In genomic region chr13:59393231-59393938, GRCm38 (mm10) we compare ENCODE assay signal across 11 mouse cellular contexts.
A peak's percentile ranks its signal among the peaks of the same experiment; 100 is the strongest.
DNase-seq lines count a peak whose midpoint lies in the region; ATAC-seq lines count a peak whose summit lies in the region.
"Had no signal": no experiment of that assay in that cellular context is flagged by ENCODE, and none has a peak within 500 bp of the region (broad histone marks: within the 10 kb centered on the region; RNA-seq: fewer than 3 reads in every experiment).

No protein-coding gene starts in this region.

- no peak overlapping the region for H3K4me3 ChIP-seq in midbrain, embryonic 11.5 days (ENCODE audit: low read depth, low read length)
- H3K4me3 ChIP-seq in midbrain, embryonic 16.5 days (ENCODE audit: low read depth, low read length): no peak overlapping the region
- no peak overlapping the region for H3K4me3 ChIP-seq in liver, embryonic 12.5 days
- H3K4me3 ChIP-seq: forebrain, embryonic 10.5 days had no signal

- no peak overlapping the region for H3K27ac ChIP-seq in midbrain, embryonic 11.5 days (ENCODE audit: low read depth, low read length)
- H3K27ac ChIP-seq in midbrain, embryonic 16.5 days (ENCODE audit: low read length): no peak overlapping the region
- H3K27ac ChIP-seq in liver, embryonic 12.5 days: no peak overlapping the region
- H3K27ac ChIP-seq: forebrain, embryonic 10.5 days; kidney, postnatal 0 days; liver, embryonic 14.5 days had no signal

- DNase-seq in cerebellum, postnatal 10 days: peak; percentile 61 to 67
- DNase-seq in cerebellum, adult 11-12 months: no peak
- peak; percentile 64 for DNase-seq in midbrain, embryonic 11.5 days (ENCODE audit: low spot score, missing footprints)
- DNase-seq in left cerebral cortex, postnatal 4 days: peak; percentile 39
- no peak for DNase-seq in urinary bladder, postnatal 4 days (ENCODE audit: low spot score in 2 of 2)
- no peak for DNase-seq in embryo, embryonic 9.5 days (ENCODE audit: extremely low spot score)

- 84% methylated on average over 12 of the region's 12 CpGs for WGBS in midbrain, embryonic 11.5 days
- 67% methylated on average over 12 of the region's 12 CpGs for WGBS in midbrain, embryonic 16.5 days
- WGBS in liver, embryonic 12.5 days (ENCODE audit: insufficient replicate concordance): 68% methylated on average over 12 of the region's 12 CpGs

- no peak for ATAC-seq in midbrain, embryonic 11.5 days (ENCODE audit: low FRiP score)
- no peak for ATAC-seq in midbrain, embryonic 16.5 days
- no peak for ATAC-seq in liver, embryonic 12.5 days

- no peaks in the 10 kb centered on the region for H3K36me3 ChIP-seq in midbrain, embryonic 11.5 days (ENCODE audit: control insufficient read depth, insufficient read depth, low read length)
- H3K36me3 ChIP-seq in midbrain, embryonic 16.5 days (ENCODE audit: control insufficient read depth, insufficient read depth, low read length): no peaks in the 10 kb centered on the region
- H3K36me3 ChIP-seq in liver, embryonic 12.5 days: no peaks in the 10 kb centered on the region
- H3K36me3 ChIP-seq: forebrain, embryonic 10.5 days had no signal

- no peaks in the 10 kb centered on the region for H3K27me3 ChIP-seq in midbrain, embryonic 11.5 days (ENCODE audit: control insufficient read depth, insufficient read depth, low read length)
- H3K27me3 ChIP-seq in midbrain, embryonic 16.5 days (ENCODE audit: control insufficient read depth, insufficient read depth, low read depth, low read length): no peaks in the 10 kb centered on the region
- no peaks in the 10 kb centered on the region for H3K27me3 ChIP-seq in liver, embryonic 12.5 days (replicated peaks)

- H3K9me3 ChIP-seq in midbrain, embryonic 11.5 days (ENCODE audit: control insufficient read depth, low read length): no peaks in the 10 kb centered on the region
- H3K9me3 ChIP-seq in midbrain, embryonic 16.5 days (replicated peaks; ENCODE audit: control insufficient read depth, low read length, poor library complexity, severe bottlenecking): no peaks in the 10 kb centered on the region
- H3K9me3 ChIP-seq in liver, embryonic 12.5 days (replicated peaks): no peaks in the 10 kb centered on the region
- H3K9me3 ChIP-seq: forebrain, embryonic 10.5 days had no signal

- intact Hi-C loops in left cerebral cortex, postnatal 4 days (cut with DNase I): no loop called here

- H3K4me1 ChIP-seq in midbrain, embryonic 11.5 days (ENCODE audit: control insufficient read depth, insufficient read depth, low read length): no peaks in the 10 kb centered on the region
- no peaks in the 10 kb centered on the region for H3K4me1 ChIP-seq in midbrain, embryonic 16.5 days (ENCODE audit: control insufficient read depth, insufficient read depth, low read length)
- H3K4me1 ChIP-seq in liver, embryonic 12.5 days: no peaks in the 10 kb centered on the region
- H3K4me1 ChIP-seq: forebrain, embryonic 10.5 days had no signal

- H3K9ac ChIP-seq in midbrain, embryonic 11.5 days (ENCODE audit: low read length): no peak overlapping the region
- H3K9ac ChIP-seq in midbrain, embryonic 16.5 days (ENCODE audit: low read depth, low read length): no peak overlapping the region
- no peak overlapping the region for H3K9ac ChIP-seq in liver, embryonic 12.5 days
- H3K9ac ChIP-seq: liver, embryonic 14.5 days had no signal

- H3K4me2 ChIP-seq in midbrain, embryonic 11.5 days: no peak overlapping the region
- H3K4me2 ChIP-seq in midbrain, embryonic 16.5 days (ENCODE audit: low read length): no peak overlapping the region
- H3K4me2 ChIP-seq in liver, embryonic 12.5 days: no peak overlapping the region

Comparison
In these comparisons a context has a peak if more than half of its experiments do, and no peak if none do; other contexts are left out.
1. DNase-seq: peak in cerebellum, postnatal 10 days (2 of 2), midbrain, embryonic 11.5 days (single experiment) and left cerebral cortex, postnatal 4 days (single experiment); none in cerebellum, adult 11-12 months (single experiment), urinary bladder, postnatal 4 days (0 of 2) and embryo, embryonic 9.5 days (single experiment).